Mouse (Mus musculus) lung, postnatal 0 days (tissue): ENCODE results near the gene BC049352.

Source experiments
- CTCF ChIP-seq: IDR thresholded peaks from 2 replicates; pipeline ENCODE4 v1.5.1; 2016; ENCODE audit warnings: antibody characterized with exemption, mild to moderate bottlenecking
- EP300 ChIP-seq: IDR thresholded peaks from 2 replicates; pipeline ENCODE4 v1.6.1; 2016; ENCODE audit warnings: antibody characterized with exemption, mild to moderate bottlenecking, control low read depth

- no peak for TF ChIP-seq EP300
- TF ChIP-seq CTCF, result no peak
Measured at GRCm38 (mm10) chr9:45268597-45269325, 87.0 kb downstream of the BC049352 start, which contains the start of gene Il10ra.
